Comparison of ENCODE assay signal across 24 mouse cellular contexts in genomic region chr11:91969531-91969930, GRCm38 (mm10).
A peak's percentile ranks its signal among the peaks of the same experiment; 100 is the strongest.
DNase-seq lines count a peak whose midpoint lies in the region; TF ChIP-seq lines count a peak whose summit lies in the region.
"Had no signal": no experiment of that assay in that cellular context is flagged by ENCODE, and none has a peak within 500 bp of the region (broad histone marks: within the 10 kb centered on the region; RNA-seq: fewer than 3 reads in every experiment).

No protein-coding gene starts in this region.

- H3K4me3 ChIP-seq in C2C12 (ENCODE audit: insufficient read depth, poor library complexity, severe bottlenecking): no peak overlapping the region
- H3K4me3 ChIP-seq: embryonic facial prominence, embryonic 13.5 days; embryonic facial prominence, embryonic 15.5 days; erythroblast, embryonic 14.5 days; forebrain, embryonic 13.5 days; forebrain, embryonic 15.5 days had no signal

- no peaks in the 10 kb centered on the region for H3K36me3 ChIP-seq in C2C12 (ENCODE audit: control insufficient read depth, insufficient read depth)
- H3K36me3 ChIP-seq: embryonic facial prominence, embryonic 13.5 days; embryonic facial prominence, embryonic 15.5 days; forebrain, embryonic 15.5 days had no signal

- H3K79me3 ChIP-seq in C2C12 (ENCODE audit: low read depth): no peaks in the 10 kb centered on the region

- no peaks in the 10 kb centered on the region for H3K79me2 ChIP-seq in C2C12 (ENCODE audit: control insufficient read depth, insufficient read depth)

- DNase-seq in 416B (ENCODE audit: low read depth): peak; percentile 60
- peak; percentile 3 for DNase-seq in fibroblast of lung, adult 2 months (ENCODE audit: low read depth)
- DNase-seq in gastrocnemius, postnatal 4 days (ENCODE audit: low spot score in 2 of 2): no peak
- no peak for DNase-seq in kidney, postnatal 10 days
- DNase-seq in cerebellum, postnatal 10 days: no peak
- no peak for DNase-seq in right cerebral cortex, postnatal 10 days (ENCODE audit: low spot score in 2 of 2)
- DNase-seq: adrenal gland, adult 8-10 months; adrenal gland, postnatal 14 days; adrenal gland, postnatal 36 days; B cell, adult 2 months; cerebellum, adult 11-12 months; cerebellum, adult 2 months; cerebellum, adult 9-10 months; cerebellum, postnatal 14 days; cerebellum, postnatal 36 days; embryo, embryonic 11 days; forebrain, postnatal 0 days had no signal

- H3ac ChIP-seq in C2C12 (ENCODE audit: control insufficient read depth, insufficient read length, low read depth): no peak overlapping the region

- TF ChIP-seq CTCF in C2C12 (IDR thresholded peaks at IDR 0.05; ENCODE audit: control insufficient read depth, insufficient read depth, insufficient read length): no peak

- H3K27me3 ChIP-seq in C2C12 (ENCODE audit: control insufficient read depth, insufficient read depth, insufficient read length): no peaks in the 10 kb centered on the region
- H3K27me3 ChIP-seq: embryonic facial prominence, embryonic 13.5 days; embryonic facial prominence, embryonic 15.5 days; forebrain, embryonic 13.5 days; forebrain, embryonic 15.5 days; Patski had no signal

TF ChIP-seq in C2C12, 6 proteins besides CTCF, POLR2A, EP300 and RAD21:
- TF ChIP-seq USF1 (IDR thresholded peaks at IDR 0.05; ENCODE audit: low read depth) (no peak), CEBPB (IDR thresholded peaks at IDR 0.05; ENCODE audit: low read depth) (peak; percentile 55)

Comparison
In these comparisons a context has a peak if more than half of its experiments do, and no peak if none do; other contexts are left out.
1. DNase-seq: peak in 416B (single experiment) and fibroblast of lung, adult 2 months (single experiment); none in gastrocnemius, postnatal 4 days (0 of 2), kidney, postnatal 10 days (single experiment), cerebellum, postnatal 10 days (0 of 2) and right cerebral cortex, postnatal 10 days (0 of 2).